Mouse (Mus musculus) MN1 (cell line): ENCODE results near the gene Qser1.

Source experiments
- DNase-seq: peaks from one replicate; pipeline ENCODE4 v3.0.0-alpha.2; 2016; ENCODE audit warnings: low spot score

Gene Qser1

DNA sequence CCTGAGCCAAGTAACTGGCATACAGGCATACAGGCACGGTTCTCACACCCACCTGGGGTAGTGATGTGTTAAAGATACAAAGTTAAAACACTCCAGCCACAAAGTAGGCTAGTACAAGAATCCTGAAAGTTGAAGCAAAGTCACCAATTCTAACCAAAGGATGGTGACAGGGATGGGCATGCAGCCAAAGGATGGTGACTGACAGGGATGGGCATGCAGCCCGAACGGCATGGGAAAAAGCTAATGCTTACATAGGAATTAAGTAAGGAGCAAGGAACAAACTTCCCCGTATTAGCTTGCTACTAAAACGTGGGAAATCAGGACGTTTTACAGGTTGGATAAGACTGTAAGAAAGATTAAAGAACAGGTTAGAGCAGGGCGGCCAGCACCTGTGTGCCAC is 80.3 kb downstream of the Qser1 start:
- no peak for DNase-seq

- DNase-seq = no peak
Measured at GRCm38 (mm10) chr2:104732562-104733256, 83.9 kb downstream of the Qser1 start.

- DNase-seq = no peak
Measured at GRCm38 (mm10) chr2:104732033-104732444, 84.5 kb downstream of the Qser1 start.

GRCm38 (mm10) chr2:104727369-104727768 is 89.2 kb downstream of the Qser1 start:
- no peak for DNase-seq

GRCm38 (mm10) chr2:104722021-104722420 is 94.5 kb downstream of the Qser1 start:
- no peak for DNase-seq

- no peak for DNase-seq
Measured at GRCm38 (mm10) chr2:104717827-104718226, 98.7 kb downstream of the Qser1 start.

DNA sequence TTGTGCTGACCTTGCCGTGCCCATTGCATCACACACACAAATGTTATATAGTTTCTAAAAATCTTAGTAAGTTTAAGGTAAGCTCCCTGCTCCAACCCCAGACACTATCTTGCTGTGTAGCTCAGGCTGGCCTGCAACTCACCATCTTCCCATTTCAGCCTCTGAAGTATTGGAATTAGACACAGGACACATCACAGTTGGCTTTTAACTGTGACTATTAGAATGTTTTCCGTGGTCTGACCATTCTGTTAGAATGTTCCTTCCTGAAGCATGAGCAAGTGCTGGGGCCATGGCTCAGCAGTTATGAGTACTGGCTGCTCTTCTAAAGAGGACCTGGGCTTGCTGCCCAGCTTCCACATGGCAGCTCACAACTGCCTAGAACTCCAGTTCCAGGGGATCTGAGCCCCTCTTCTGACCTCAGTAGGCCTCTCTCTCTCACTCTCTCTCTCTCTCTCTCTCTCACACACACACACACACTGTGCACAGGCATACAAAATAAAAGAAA is 99.3 kb downstream of the Qser1 start:
- DNase-seq = no peak

GRCm38 (mm10) chr2:104716279-104716678 is 100.3 kb downstream of the Qser1 start, which contains the start of gene Pin1rt1:
Gene Pin1rt1 (minus strand): TSS chr2:104716379.
- DNase-seq = no peak

DNA sequence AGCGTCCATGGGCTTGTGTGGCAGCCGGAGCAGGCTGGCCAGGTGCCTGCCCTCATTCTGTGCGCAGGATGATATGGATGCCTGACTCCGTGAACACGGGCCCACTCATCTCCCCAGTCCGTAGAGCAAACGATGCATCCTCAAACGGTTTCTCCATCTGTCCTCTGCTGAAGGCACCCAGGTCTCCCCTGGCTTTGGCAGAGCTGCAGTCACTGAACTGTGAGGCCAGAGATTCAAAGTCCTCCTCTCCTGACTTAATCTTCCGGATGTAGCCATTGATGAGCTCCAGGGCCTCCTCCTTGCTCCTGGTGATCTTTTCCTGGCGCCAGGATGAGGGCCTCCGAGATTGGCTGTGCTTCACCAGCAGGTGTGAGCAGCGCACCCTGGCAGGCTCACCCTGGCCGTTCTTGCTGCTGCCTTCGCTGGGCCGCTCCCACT is 102.3 kb downstream of the Qser1 start:
- no peak for DNase-seq

DNA sequence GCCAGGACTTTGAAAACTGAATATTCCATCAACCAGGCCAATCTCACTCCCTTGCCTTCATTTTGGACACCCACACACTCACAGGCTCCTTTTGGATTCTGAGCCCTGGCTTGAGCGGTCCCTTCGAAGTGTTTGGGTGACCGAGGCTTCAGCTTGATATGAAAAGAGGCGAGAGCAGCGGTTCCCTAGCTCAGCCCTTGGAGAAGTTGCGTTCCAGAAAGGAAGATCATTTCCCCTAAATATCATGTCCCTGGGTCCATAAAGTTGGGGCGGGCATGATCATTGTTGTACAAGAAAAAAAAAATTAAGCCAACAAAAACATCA is 104.1 kb downstream of the Qser1 start:
- DNase-seq = no peak

GRCm38 (mm10) chr2:104711585-104712485 is 104.7 kb downstream of the Qser1 start, which contains the start of gene Tcp11l1:
Gene Tcp11l1 (minus strand): TSS chr2:104712169.
- peak; percentile 73 for DNase-seq

DNA sequence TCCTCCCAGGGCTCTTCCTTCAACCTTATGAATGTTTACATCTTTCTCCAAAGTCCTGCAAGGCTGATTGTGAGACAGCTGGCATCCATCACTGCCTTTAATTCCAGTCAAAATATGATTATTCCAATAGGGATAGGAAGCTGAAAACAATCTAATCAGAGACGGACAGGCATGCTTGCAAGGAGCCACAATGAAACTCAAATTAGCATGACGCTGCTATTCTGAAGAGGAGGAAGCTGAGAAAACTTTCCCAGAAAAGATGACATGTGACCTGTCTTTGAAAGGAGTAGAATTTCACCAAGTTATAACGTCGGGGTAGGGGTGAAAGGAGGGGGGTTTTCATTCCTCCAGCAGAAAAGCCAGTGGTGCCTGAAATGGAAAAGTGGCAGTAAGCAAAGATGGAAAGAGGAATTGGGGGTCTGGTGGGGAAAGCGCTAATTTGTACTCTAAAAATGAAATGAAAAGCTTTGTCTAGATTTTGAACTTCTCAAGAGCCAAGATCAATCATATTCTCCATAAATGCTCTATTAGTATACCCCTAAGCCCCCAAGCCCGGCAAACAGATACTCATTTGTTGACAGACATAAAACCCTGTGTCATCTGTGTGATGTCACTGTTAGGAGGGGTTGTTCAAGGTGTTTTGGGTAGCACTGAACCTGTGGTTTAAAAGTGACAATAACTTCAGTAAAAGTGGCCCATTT is 105.7 kb downstream of the Qser1 start:
- peak; percentile 20 for DNase-seq

GRCm38 (mm10) chr2:104709786-104710337 is 106.7 kb downstream of the Qser1 start:
- DNase-seq = no peak
